Mouse (Mus musculus) forebrain, postnatal 0 days (tissue): ENCODE measurements around the gene Irf2bp2. TPM values are rescaled to one million over a fixed set of nuclear protein-coding genes. Genes with fewer than 3 reads are reported as not detected.

Experiments
- ATAC-seq: fragments of 200-750 bp; cut with Nextera tagmentation; 2 replicates; pipeline ENCODE4 v1.8.0; 2017; ENCODE audit warnings: mild to moderate bottlenecking, moderate library complexity
- DNase-seq: peaks from one replicate; pipeline ENCODE4 v3.0.0-alpha.2; 2015
- H3K27ac ChIP-seq: fragments of 300-500 bp; sonication (generic); 2 replicates; pipeline ENCODE4 v1.5.1; 2014; ENCODE audit warnings: low read depth, mild to moderate bottlenecking, antibody characterized with exemption, low read length, moderate library complexity, mixed read lengths
- H3K27me3 ChIP-seq: fragments of 300-500 bp; sonication (generic); 2 replicates; pipeline ENCODE4 v1.6.1; 2014; ENCODE audit warnings: mild to moderate bottlenecking, low read length, mixed read lengths; ENCODE audit not compliant: insufficient read depth
- H3K36me3 ChIP-seq: fragments of 300-500 bp; sonication (generic); 2 replicates; pipeline ENCODE4 v1.6.1; 2014; ENCODE audit warnings: mild to moderate bottlenecking, moderate library complexity; ENCODE audit not compliant: insufficient read depth
- H3K4me1 ChIP-seq: fragments of 300-500 bp; sonication (generic); 2 replicates; pipeline ENCODE4 v1.6.1; 2014; ENCODE audit warnings: antibody characterized with exemption; ENCODE audit not compliant: insufficient read depth
- H3K4me2 ChIP-seq: fragments of 300-500 bp; sonication (generic); 2 replicates; pipeline ENCODE4 v1.6.1; 2014; ENCODE audit warnings: low read depth, mild to moderate bottlenecking, moderate library complexity
- H3K4me3 ChIP-seq: fragments of 300-500 bp; sonication (generic); 2 replicates; pipeline ENCODE4 v1.5.1; 2014; ENCODE audit warnings: low read depth, low read length, mixed read lengths
- H3K9ac ChIP-seq: fragments of 300-500 bp; sonication (generic); 2 replicates; pipeline ENCODE4 v1.6.1; 2014; ENCODE audit warnings: mild to moderate bottlenecking
- H3K9me3 ChIP-seq: fragments of 300-500 bp; sonication (generic); 2 replicates; pipeline ENCODE4 v1.6.1; 2016; ENCODE audit warnings: low read length
- CTCF ChIP-seq: sonication (generic); IDR thresholded peaks from 2 replicates; pipeline ENCODE4 v1.5.1; 2016; ENCODE audit warnings: antibody characterized with exemption, control low read depth, low read depth
- WGBS: fragments of 180-500 bp; shearing (Covaris S2); extraction: QIAGEN DNeasy Blood & Tissue Kit; methylation state at CpG from one replicate; pipeline ENCODE4 v1.1.7; 2014; 5-methylcytosine and 5-hydroxymethylcytosine counted together
- polyA plus RNA-seq: library from polyadenylated mRNA; unstranded; fragments of >200 nt; fragmentation: Nextera tagmentation; extraction: Ambion mirVana; gene quantifications from 2 replicates; pipeline ENCODE4 v1.2.1, GENCODE M21; 2015
- total RNA-seq: library from RNA; depleted of rRNA; stranded (reverse); fragments of >200 nt; gene quantifications from 2 replicates; pipeline ENCODE4 v1.2.3, GENCODE M21; 2014

Irf2bp2 gene
- total and polyA plus RNA-seq, 2 experiments from 2014 or later = 8.4 to 88.6 TPM

DNA sequence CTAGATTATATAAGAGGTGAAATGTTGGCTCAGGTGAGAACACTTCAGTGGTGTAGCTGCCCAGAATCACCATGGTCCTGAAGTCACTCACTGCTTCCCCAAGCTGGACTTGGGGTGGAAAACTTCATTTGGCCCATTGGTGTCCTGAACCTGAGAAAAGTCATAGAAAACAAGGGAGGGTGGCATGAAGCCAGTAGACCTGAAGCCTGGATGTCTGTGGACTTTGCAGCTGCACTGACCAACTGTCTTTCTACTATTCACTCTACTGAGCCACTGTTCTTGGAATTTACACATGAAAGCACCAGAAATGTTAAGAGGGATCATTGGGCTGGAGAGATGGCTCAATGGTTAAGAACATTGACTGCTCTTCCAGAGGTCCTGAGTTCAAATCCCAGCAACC, 17.7 kb downstream of the Irf2bp2 start:
- H3K4me1 ChIP-seq = no peaks in the 10 kb centered on the region
- H3K9me3 ChIP-seq = no peaks in the 10 kb centered on the region
- no peak overlapping the region for H3K4me3 ChIP-seq
- no peaks in the 10 kb centered on the region for H3K27me3 ChIP-seq
- TF ChIP-seq CTCF = no peak
- no peaks in the 10 kb centered on the region for H3K36me3 ChIP-seq
- H3K27ac ChIP-seq = no peak overlapping the region
- H3K9ac ChIP-seq = no peak overlapping the region
- no peak for DNase-seq
- no peak for ATAC-seq
- no peak overlapping the region for H3K4me2 ChIP-seq

DNA sequence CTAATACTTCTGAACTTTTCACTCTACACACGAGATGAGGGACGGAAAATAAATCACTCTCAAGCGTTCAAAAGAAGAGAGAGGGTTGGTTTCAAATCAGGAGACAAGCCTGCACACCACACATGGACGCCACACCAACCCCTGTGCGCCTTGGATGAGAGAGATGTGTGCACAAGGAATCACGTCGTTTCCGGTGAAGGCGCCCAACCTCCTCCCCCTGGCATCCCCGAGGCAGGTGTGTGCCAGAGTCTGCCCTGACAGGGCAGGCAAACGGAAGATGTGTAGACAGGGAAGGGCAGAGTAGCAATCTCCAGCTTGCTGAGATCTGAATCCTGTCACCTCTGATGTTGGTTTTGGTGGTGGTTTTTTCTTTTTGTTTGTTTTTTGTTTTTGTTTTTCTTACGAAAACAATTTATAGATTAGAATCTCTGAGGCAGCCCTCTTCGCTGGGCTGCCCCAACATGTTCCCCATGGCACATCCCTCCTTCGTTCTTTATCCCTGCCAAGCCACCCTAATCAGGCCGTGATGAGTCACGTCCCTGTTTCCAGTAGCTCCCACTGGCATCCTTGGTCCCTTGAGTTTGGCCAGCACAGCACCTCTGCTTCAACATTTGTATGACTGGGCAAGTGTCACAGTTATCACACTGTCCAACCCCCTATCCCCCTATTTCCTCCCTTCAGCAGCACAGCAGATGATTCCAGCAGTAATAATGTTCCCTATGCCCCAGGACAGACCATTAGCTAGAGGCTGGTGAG, 18.7 kb downstream of the Irf2bp2 start:
- Histone ChIP-seq H3K4me1 (no peaks in the 10 kb centered on the region), H3K9ac (no peak overlapping the region), H3K4me2 (no peak overlapping the region), H3K4me3 (no peak overlapping the region), H3K9me3 (no peaks in the 10 kb centered on the region), H3K27ac (no peak overlapping the region), H3K27me3 (no peaks in the 10 kb centered on the region), H3K36me3 (no peaks in the 10 kb centered on the region)
- ATAC-seq (no peak), DNase-seq (no peak)
- WGBS = 87% methylated on average over 16 of the region's 16 CpGs
- TF ChIP-seq CTCF = no peak

DNA sequence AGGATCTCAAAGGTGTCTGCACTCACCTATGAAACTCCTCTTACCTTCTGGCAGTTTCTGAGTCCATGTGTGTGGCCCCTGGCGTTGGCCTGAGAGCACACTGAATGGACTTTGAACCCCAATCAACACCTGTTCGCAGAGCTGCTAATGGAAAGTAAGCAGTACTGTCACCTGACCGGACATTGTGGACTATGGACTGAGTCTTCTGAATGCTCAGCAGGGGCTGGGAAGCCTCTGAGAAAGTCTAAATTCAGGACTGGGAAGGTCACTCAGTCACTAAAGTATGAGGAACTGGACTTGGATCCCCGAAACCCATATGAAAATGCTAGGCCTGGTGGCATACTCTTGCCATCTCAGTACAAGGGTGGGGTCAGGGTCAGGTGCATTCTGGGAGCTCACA, 19.9 kb downstream of the Irf2bp2 start:
- no peak for DNase-seq
- H3K27ac ChIP-seq = no peak overlapping the region
- no peaks in the 10 kb centered on the region for H3K9me3 ChIP-seq
- no peak for TF ChIP-seq CTCF
- no peaks in the 10 kb centered on the region for H3K36me3 ChIP-seq
- H3K9ac ChIP-seq = no peak overlapping the region
- ATAC-seq = no peak
- H3K27me3 ChIP-seq = no peaks in the 10 kb centered on the region
- WGBS = 92% methylated on average over 4 of the region's 4 CpGs
- H3K4me1 ChIP-seq = no peaks in the 10 kb centered on the region
- H3K4me3 ChIP-seq = no peak overlapping the region
- no peak overlapping the region for H3K4me2 ChIP-seq

DNA sequence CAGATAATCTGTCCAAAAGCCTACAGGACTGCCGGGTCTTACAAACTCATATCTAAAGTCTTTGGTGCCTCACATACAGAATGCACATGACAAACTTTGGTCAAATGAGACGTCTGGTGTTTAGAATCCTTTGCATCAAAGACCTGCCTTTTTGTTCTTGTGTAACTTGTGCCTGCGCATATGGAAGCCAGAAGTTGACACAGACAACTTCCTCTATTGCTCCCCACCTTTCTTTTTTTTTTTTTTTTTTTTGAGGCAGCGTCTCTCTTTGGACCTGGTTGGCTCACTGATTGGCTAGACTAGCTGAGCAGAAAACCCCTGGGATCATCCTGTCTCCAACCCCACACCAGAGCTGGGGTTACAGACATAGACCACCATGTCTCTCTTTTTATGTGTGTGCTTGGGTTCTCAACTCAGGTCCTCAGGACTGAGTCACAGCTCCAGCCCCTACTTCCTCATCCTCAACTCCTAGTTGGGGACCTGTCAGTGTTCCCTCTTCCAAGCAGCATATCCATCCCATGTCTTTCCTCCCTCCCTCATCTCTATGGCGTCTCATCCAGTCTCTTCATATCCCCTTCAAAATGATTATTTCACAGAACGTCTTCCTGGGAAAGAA, 20.6 kb downstream of the Irf2bp2 start:
- no peaks in the 10 kb centered on the region for H3K36me3 ChIP-seq
- no peaks in the 10 kb centered on the region for H3K27me3 ChIP-seq
- 92% methylated on average over 6 of the region's 6 CpGs for WGBS
- ATAC-seq (no peak), DNase-seq (no peak)
- no peak overlapping the region for H3K27ac ChIP-seq
- H3K9me3 ChIP-seq = no peaks in the 10 kb centered on the region
- no peak overlapping the region for H3K4me2 ChIP-seq
- no peaks in the 10 kb centered on the region for H3K4me1 ChIP-seq
- no peak overlapping the region for H3K4me3 ChIP-seq
- H3K9ac ChIP-seq = no peak overlapping the region
- TF ChIP-seq CTCF = no peak

GRCm38 (mm10) chr8:126571065-126571660, 22.6 kb downstream of the Irf2bp2 start:
- Histone ChIP-seq H3K9me3 (no peaks in the 10 kb centered on the region), H3K9ac (no peak overlapping the region), H3K27me3 (no peaks in the 10 kb centered on the region), H3K4me2 (no peak overlapping the region), H3K4me3 (no peak overlapping the region), H3K36me3 (no peaks in the 10 kb centered on the region), H3K4me1 (peaks cover 17% of the 10 kb centered on the region), H3K27ac (no peak overlapping the region)
- WGBS = 89% methylated on average over 15 of the region's 15 CpGs
- DNase-seq (no peak), ATAC-seq (no peak)
- no peak for TF ChIP-seq CTCF

- Histone ChIP-seq H3K9me3 (no peaks in the 10 kb centered on the region), H3K27ac (no peak overlapping the region), H3K9ac (no peak overlapping the region), H3K27me3 (no peaks in the 10 kb centered on the region), H3K36me3 (no peaks in the 10 kb centered on the region), H3K4me2 (no peak overlapping the region), H3K4me3 (no peak overlapping the region), H3K4me1 (peaks cover 19% of the 10 kb centered on the region)
- WGBS = 64% methylated on average over 9 of the region's 9 CpGs
- no peak for TF ChIP-seq CTCF
- DNase-seq (no peak), ATAC-seq (no peak)
Observed at GRCm38 (mm10) chr8:126570521-126571040, 23.2 kb downstream of the Irf2bp2 start.

GRCm38 (mm10) chr8:126570046-126570445, 23.7 kb downstream of the Irf2bp2 start:
- Histone ChIP-seq H3K9ac (no peak overlapping the region), H3K36me3 (no peaks in the 10 kb centered on the region), H3K4me2 (no peak overlapping the region), H3K27me3 (no peaks in the 10 kb centered on the region), H3K4me3 (no peak overlapping the region), H3K27ac (no peak overlapping the region), H3K4me1 (peaks cover 19% of the 10 kb centered on the region), H3K9me3 (no peaks in the 10 kb centered on the region)
- no peak for TF ChIP-seq CTCF
- no peak for ATAC-seq
- DNase-seq = peak; percentile 43
- WGBS = 21% methylated on average over 3 of the region's 3 CpGs
